Mouse (Mus musculus) testis, adult 2 months (tissue): Measurements from ENCODE around the gene Krt14.

ENCODE experiments used
- CTCF ChIP-seq: fragments of 200-500 bp; IDR thresholded peaks from 2 replicates; pipeline ENCODE4 v1.5.1; 2012; ENCODE audit warnings: low read depth, mild to moderate bottlenecking, inconsistent platforms, low read length, moderate library complexity; ENCODE audit not compliant: control insufficient read depth, insufficient read depth, insufficient replicate concordance
- POLR2A ChIP-seq: fragments of 200-500 bp; IDR thresholded peaks from 2 replicates; pipeline ENCODE4 v1.6.1; 2012; ENCODE audit warnings: low read depth, mild to moderate bottlenecking, inconsistent platforms, low read length, moderate library complexity; ENCODE audit not compliant: control insufficient read depth

DNA sequence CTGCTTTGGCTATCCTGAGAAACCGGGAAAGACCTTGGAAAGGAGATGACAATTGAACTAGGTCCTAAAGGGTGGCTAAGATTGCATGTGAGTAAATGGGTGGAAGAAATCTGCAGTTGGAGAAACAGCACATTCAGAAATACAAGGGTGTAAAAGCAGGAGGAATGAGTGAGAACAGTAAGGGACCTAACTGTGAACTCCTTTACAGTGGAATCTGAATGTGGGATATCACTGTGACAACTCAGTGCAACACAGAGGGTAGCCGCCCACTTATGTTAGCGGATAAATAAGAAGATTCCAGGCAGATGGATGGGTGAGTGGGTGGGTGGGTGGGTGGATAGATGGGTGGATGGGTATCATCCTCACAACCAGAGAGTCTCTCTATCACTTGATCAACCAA, 15.5 kb downstream of the Krt14 start:
- TF ChIP-seq POLR2A: no peak
- no peak for TF ChIP-seq CTCF
